Mouse (Mus musculus): ENCODE measurements at regions not wholly inside any gene's neighbourhood (a gene's known extent, or its start where the extent isn't known, plus 50 kb on each side); places are given as distances from the start of the nearest gene placed in this dataset.

DNA sequence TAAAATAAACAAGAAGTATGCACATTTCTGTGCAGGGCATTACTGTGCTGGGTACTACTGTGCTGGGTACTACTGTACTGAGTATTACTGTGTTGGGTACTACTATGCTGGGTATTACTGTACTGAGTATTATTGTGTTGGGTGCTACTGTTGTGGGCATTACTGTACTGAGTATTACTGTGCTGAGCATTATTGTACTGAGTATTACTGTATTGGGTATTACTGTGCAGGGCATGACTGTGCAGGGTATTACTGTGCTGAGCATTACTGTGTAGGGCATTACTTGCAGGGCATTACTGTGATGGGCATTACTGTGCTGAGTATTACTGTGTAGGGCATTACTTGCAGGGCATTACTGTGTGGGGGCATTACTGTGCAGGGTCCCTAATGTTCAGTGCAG lies 205.5 kb downstream of the Lrriq3 start:
- TF ChIP-seq CTCF (IDR thresholded peaks at IDR 0.05; ENCODE audit: borderline replicate concordance, extremely low read depth, insufficient read depth, insufficient read length) (no peak), POLR2A (IDR thresholded peaks at IDR 0.05; ENCODE audit: borderline replicate concordance, extremely low read depth, insufficient read depth, insufficient read length, poor library complexity, severe bottlenecking) (no peak)

All from brain, embryonic 14.5 days (tissue).